Mouse (Mus musculus) liver, adult 2 months (tissue): Measurements from ENCODE around the gene Icam1.

Experiments used
- CTCF ChIP-seq: fragments of 200-500 bp; IDR thresholded peaks from 2 replicates; pipeline ENCODE4 v1.5.1; 2011; ENCODE audit warnings: low read depth, low read length, control low read depth
- POLR2A ChIP-seq: fragments of 200-500 bp; IDR thresholded peaks from 2 replicates; pipeline ENCODE4 v1.6.1; 2011; ENCODE audit warnings: low read length, control low read depth; ENCODE audit not compliant: insufficient read depth; ENCODE audit errors: extremely low read depth

GRCm38 (mm10) chr9:20972141-20972992 lies 43.4 kb upstream of the Icam1 start:
- TF ChIP-seq CTCF (no peak), POLR2A (no peak)
